Mouse (Mus musculus): Measurements from ENCODE around the gene Ackr2. TPM values are rescaled to one million over a fixed set of nuclear protein-coding genes. Genes with fewer than 3 reads are reported as not detected.

Ackr2 gene
- 2.6 and 3.3 TPM in 2 replicates for polyA plus RNA-seq (2012; rRNA removed)

- no peak for DNase-seq (ENCODE audit: extremely low spot score in 1 of 2, low spot score in 1 of 2)
Measured at GRCm38 (mm10) chr9:121898245-121898644, at the start of gene Ackr2. TSS of gene Ackr2 (plus strand) at chr9:121898355.

GRCm38 (mm10) chr9:121854246-121854645 is 43.9 kb upstream of the Ackr2 start:
- no peak for DNase-seq (ENCODE audit: extremely low spot score in 1 of 2, low spot score in 1 of 2)

- DNase-seq (ENCODE audit: extremely low spot score in 1 of 2, low spot score in 1 of 2) = no peak
Measured at GRCm38 (mm10) chr9:121856649-121857416, 41.3 kb upstream of the Ackr2 start.

- DNase-seq (ENCODE audit: extremely low spot score in 1 of 2, low spot score in 1 of 2) = peak; percentile 94 to 97
Measured at GRCm38 (mm10) chr9:121857474-121858152, 40.5 kb upstream of the Ackr2 start.

GRCm38 (mm10) chr9:121858153-121858488 is 40.0 kb upstream of the Ackr2 start, which contains the start of gene Higd1a:
TSS of gene Higd1a (minus strand) at chr9:121858362.
- DNase-seq (ENCODE audit: extremely low spot score in 1 of 2, low spot score in 1 of 2) = no peak

- DNase-seq (ENCODE audit: extremely low spot score in 1 of 2, low spot score in 1 of 2) = no peak
Measured at GRCm38 (mm10) chr9:121859345-121859744, 38.8 kb upstream of the Ackr2 start.

- no peak for DNase-seq (ENCODE audit: extremely low spot score in 1 of 2, low spot score in 1 of 2)
Measured at GRCm38 (mm10) chr9:121860921-121861320, 37.2 kb upstream of the Ackr2 start.

GRCm38 (mm10) chr9:121864837-121865236 is 33.3 kb upstream of the Ackr2 start:
- DNase-seq (ENCODE audit: extremely low spot score in 1 of 2, low spot score in 1 of 2) = no peak

- no peak for DNase-seq (ENCODE audit: extremely low spot score in 1 of 2, low spot score in 1 of 2)
Measured at GRCm38 (mm10) chr9:121865425-121866008, 32.6 kb upstream of the Ackr2 start.

GRCm38 (mm10) chr9:121867632-121868031 is 30.5 kb upstream of the Ackr2 start:
- DNase-seq (ENCODE audit: extremely low spot score in 1 of 2, low spot score in 1 of 2) = no peak

GRCm38 (mm10) chr9:121868236-121868635 is 29.9 kb upstream of the Ackr2 start:
- no peak for DNase-seq (ENCODE audit: extremely low spot score in 1 of 2, low spot score in 1 of 2)

GRCm38 (mm10) chr9:121869432-121869831 is 28.7 kb upstream of the Ackr2 start:
- DNase-seq (ENCODE audit: extremely low spot score in 1 of 2, low spot score in 1 of 2) = no peak

- no peak for DNase-seq (ENCODE audit: extremely low spot score in 1 of 2, low spot score in 1 of 2)
Measured at GRCm38 (mm10) chr9:121869973-121870515, 28.1 kb upstream of the Ackr2 start.

GRCm38 (mm10) chr9:121872062-121872683 is 26.0 kb upstream of the Ackr2 start:
- DNase-seq (ENCODE audit: extremely low spot score in 1 of 2, low spot score in 1 of 2) = no peak

- no peak for DNase-seq (ENCODE audit: extremely low spot score in 1 of 2, low spot score in 1 of 2)
Measured at GRCm38 (mm10) chr9:121873578-121873977, 24.6 kb upstream of the Ackr2 start.

- DNase-seq (ENCODE audit: extremely low spot score in 1 of 2, low spot score in 1 of 2) = peak in 1 of 2 experiments; percentile 90
Measured at GRCm38 (mm10) chr9:121877052-121877740, 21.0 kb upstream of the Ackr2 start.

GRCm38 (mm10) chr9:121880840-121881239 is 17.3 kb upstream of the Ackr2 start:
- DNase-seq (ENCODE audit: extremely low spot score in 1 of 2, low spot score in 1 of 2) = peak; percentile 53 to 83

GRCm38 (mm10) chr9:121881301-121881700 is 16.9 kb upstream of the Ackr2 start:
- DNase-seq (ENCODE audit: extremely low spot score in 1 of 2, low spot score in 1 of 2) = peak in 1 of 2 experiments; percentile 45

- no peak for DNase-seq (ENCODE audit: extremely low spot score in 1 of 2, low spot score in 1 of 2)
Measured at GRCm38 (mm10) chr9:121882015-121882457, 16.1 kb upstream of the Ackr2 start.

- no peak for DNase-seq (ENCODE audit: extremely low spot score in 1 of 2, low spot score in 1 of 2)
Measured at GRCm38 (mm10) chr9:121889927-121890440, 8.2 kb upstream of the Ackr2 start.
